Mouse (Mus musculus): ENCODE results near the gene Rora.

DNA sequence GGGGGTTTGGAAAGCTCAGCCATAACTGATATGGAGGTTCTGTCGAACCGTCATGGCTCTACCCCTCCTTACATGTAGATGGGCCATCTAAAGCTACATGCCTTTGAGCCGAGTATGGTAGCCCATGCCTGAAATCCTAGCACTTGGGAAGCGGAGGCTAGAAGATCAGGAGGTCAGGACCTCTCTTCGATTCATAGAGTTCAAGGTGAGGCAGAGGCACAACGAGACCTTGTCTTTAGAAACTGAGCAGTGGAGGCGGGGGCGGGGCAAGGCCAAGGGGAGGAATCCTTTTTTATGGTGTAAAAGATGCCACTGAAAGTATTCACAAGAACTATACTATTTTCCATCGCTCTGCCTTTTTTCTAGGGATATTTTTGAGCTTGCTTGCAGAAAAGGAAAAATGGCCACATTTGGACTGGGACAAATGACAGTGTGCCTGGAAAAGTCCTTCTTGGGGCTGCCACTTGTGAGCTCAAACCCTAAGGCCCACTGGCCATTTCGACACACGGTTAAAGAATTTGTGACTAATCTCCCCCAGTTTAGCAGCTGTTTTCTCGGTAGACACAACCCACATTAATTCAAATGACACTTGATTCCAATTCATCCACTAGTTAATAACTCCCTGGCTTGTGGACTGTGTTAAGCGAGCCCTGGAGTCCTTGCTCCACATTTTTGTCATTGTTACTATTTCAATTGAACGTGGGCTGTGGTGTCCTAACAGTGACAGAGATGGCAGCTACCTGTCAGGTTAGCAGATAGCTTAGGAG is 679.4 kb downstream of the Rora start:
- TF ChIP-seq POLR2A (IDR thresholded peaks at IDR 0.05; ENCODE audit: control insufficient read depth, low read depth, low read length) = no peak
- TF ChIP-seq CTCF (IDR thresholded peaks at IDR 0.05; ENCODE audit: control insufficient read depth, insufficient read depth, insufficient replicate concordance, low read depth, low read length) = no peak
